Mouse (Mus musculus) frontal cortex, postnatal 36 days (tissue): Measurements from ENCODE around the gene Adcy1.

Experiments
- DNase-seq, 2 experiments: peaks; one replicate each; pipeline ENCODE4 v3.0.0; 2022; ENCODE audit warnings: low spot score in 2 of 2

Adcy1 gene

GRCm38 (mm10) chr11:7063001-7063584 lies at the start of gene Adcy1:
Gene Adcy1, plus strand, starts transcription at chr11:7063489.
- peak in 1 of 2 experiments; percentile 50 for DNase-seq

GRCm38 (mm10) chr11:7016907-7017306 lies 46.4 kb upstream of the Adcy1 start:
- peak in 1 of 2 experiments; percentile 32 for DNase-seq

GRCm38 (mm10) chr11:7018078-7018477 lies 45.2 kb upstream of the Adcy1 start:
- peak in 1 of 2 experiments; percentile 33 for DNase-seq

DNA sequence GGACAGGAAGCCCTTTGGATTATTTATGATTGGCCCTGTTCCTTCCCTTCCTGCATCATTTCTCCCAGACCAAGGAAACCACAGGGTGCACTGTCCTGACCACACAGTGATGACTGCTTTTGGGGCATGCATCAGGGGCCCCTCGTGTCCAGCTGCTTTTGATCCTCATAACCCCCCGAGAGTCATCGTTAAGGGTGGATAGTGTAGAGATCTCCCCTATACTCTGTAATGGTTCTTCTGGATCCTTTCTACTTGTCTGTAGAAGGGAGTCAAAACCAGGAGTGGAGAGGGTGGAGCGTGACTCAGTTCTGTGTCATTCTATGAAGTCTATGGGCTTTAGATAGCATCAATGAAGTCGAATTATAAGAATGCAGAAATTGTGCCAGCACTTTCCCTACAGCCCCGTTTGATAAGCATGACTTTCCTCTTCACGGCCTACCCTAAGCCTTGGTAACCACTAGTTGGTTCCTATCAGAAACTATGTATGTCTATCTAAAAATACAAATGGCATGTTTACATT lies 44.2 kb upstream of the Adcy1 start:
- DNase-seq = peak in 1 of 2 experiments; percentile 38

- DNase-seq = no peak
Measured at GRCm38 (mm10) chr11:7033063-7033462, 30.2 kb upstream of the Adcy1 start.

GRCm38 (mm10) chr11:7039722-7040121 lies 23.6 kb upstream of the Adcy1 start:
- no peak for DNase-seq

DNA sequence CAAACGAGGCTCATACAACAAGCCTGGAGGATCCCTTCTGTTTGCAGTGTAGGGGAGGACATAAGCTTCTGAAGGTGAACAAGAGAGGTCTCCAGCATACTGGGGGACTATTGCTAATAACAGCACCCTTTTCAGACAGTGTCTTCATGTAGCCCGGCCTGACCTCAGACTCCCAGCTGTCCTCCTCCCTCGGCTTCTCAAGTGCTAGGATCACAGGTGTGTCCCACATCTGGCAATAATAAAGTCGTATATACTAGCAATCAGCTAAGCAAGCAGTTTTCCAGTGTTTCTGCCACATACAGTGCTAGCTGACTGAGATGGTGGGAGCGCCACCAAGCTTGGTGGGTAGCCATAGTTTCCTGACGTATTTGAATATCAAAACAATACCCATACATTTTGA lies 22.5 kb upstream of the Adcy1 start:
- DNase-seq = no peak

DNA sequence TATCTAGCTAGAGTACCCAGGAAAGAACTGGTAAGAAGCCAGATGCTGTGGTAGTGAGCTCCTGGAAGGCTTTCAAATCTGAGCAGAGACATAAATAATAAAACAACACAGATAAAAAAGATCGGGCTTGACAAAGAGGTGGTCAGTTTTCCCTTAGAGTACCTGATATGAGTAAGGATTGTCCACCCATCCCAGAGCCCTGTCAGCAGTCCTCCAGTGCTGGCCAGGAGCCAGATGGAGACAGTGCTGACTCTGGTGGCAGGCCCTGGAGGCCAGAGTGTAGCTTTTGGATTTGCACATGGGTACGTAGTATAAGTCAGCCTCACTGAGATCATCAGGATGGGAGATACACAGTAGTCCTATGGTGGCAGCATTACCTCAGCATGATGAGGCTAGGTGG lies 16.1 kb upstream of the Adcy1 start:
- DNase-seq = no peak

DNA sequence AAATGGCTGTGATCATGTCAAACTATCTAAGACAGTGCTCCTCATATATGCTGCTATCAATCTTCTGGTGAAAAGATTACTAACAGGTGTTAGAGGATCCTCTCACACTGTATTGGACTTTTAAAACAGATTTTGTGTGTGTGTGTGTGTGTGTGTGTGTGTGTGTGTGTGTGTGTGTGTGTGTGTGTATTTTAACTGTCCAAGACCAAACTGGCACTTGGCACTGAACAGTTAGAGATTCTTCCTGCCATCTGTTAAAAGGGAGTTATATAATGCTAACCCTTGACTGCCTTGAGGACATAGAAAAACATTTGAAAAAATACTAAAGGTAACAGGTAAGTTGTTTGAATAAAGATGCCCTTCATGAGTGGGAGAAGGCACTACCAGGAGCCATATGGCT lies 15.7 kb upstream of the Adcy1 start:
- no peak for DNase-seq

GRCm38 (mm10) chr11:7053710-7054109 lies 9.6 kb upstream of the Adcy1 start:
- no peak for DNase-seq

- DNase-seq = no peak
Measured at GRCm38 (mm10) chr11:7054662-7055265, 8.5 kb upstream of the Adcy1 start.

GRCm38 (mm10) chr11:7055455-7056017 lies 7.8 kb upstream of the Adcy1 start:
- peak; percentile 71 to 81 for DNase-seq

DNA sequence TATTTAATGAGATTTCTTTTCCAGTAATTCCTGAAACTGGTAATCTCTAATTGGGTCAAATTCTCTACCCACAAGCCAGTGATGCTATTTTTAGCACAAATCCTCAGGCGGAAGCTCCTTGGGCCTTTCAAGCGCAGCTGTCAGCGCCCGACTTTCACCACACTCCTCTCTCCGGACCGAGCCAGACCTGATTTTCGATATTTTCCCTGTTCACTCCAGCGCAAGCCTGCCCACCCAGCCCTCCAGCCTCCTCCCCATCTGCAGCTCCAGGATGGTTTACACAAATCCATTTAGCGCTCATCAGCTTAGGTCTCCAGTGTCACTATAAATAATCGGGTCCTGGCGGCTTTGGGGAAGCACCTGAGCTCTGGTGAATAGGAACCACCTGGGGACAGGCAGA lies 7.2 kb upstream of the Adcy1 start:
- DNase-seq = no peak

DNA sequence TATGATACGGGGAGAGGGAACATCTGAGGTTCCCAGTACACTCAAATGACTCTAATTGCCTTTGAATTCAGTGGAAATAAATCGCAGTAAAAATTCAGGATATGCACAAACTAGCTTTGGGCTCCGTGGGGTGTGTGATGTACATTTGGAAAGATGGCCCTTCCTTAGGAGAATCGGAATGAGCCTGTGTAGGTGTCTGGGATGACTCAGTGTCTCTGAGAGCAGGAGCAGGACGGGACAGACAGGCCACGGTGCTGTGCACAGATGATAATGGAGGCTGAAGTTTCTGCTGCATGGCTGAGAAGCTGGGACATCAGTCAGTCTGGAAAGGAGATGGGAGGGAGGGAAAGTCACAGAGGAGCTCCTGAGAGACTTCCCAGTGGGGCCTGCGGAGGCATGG lies 5.5 kb upstream of the Adcy1 start:
- no peak for DNase-seq

GRCm38 (mm10) chr11:7061961-7062360 lies 1.3 kb upstream of the Adcy1 start:
- no peak for DNase-seq

DNA sequence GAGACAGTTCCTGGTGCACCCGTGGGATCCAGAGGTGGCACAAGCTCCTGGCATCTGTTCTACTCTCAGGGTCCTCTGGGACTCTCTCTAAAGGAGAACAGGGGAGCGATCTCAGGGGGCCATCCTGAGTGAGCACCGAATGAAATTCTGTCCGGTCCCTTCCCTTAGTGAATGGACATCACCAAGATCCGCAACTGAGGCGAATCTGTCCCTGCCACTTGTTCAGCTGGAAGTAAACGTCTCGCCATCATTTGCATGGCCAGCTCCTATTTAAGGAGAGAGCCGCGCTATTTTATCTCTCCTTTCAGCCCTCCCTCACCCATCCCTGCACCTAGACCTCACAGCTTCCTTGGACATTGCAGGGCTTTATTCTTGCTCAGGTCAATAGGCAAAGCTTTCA lies 723 bp upstream of the Adcy1 start:
- no peak for DNase-seq

GRCm38 (mm10) chr11:7063681-7064267 lies 485 bp downstream of the Adcy1 start:
- DNase-seq = peak in 1 of 2 experiments; percentile 64

DNA sequence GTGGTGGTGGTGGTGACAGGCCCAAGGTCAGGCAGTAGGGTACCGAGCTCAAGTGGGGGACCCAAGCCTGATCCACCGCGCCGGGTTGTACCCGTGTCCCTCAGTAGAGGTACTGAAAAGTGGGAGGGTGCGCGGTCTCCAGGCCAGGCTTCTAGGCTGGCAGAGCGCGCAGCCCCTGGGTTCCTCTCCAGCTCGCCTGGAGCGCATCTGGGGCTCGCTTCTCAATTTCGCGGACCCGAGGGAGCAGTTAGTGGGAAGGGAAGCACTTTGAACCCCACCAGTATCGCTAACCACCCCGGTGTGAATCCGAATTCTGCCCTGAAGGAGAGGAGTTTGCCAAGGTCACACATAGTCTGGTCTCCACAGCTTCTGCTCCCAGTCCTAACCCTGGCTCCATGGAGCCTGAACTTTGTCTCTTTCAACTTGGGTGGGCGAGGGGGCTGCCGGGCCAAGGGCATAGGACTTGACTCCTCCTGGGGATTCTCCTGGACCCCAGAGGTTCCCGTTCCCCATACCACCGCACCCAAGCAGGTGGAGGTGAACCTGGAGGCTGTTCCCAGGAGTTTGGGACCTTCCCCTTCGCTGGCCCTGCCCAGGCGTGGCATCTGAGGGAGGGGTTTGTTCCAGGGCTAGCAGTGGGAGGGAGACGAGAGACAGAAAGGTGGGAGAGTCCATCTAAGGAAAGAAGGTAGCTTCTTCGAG lies 1.3 kb downstream of the Adcy1 start:
- DNase-seq = no peak

GRCm38 (mm10) chr11:7065388-7065787 lies 2.1 kb downstream of the Adcy1 start:
- no peak for DNase-seq

- no peak for DNase-seq
Measured at GRCm38 (mm10) chr11:7065876-7066275, 2.6 kb downstream of the Adcy1 start.

DNA sequence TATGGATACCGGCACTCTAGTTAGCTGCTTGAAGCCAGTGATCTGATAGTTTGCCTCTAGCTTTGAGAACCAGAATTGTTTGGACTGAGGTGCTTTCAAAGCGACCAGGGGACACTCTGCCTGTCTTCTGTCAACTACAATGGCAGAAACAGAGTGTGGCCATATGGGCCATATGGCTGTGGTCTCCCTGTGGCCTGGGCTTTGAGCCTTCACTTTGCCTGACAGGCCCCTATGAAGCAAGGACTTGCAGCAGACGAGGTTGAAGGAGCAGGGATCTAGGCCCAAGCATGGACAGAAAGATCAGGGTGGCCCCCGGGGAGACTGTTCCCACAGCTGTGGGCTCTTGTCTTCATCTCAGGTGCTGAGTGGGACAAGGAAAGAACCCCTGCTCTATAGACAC lies 4.0 kb downstream of the Adcy1 start:
- no peak for DNase-seq
